ENCODE assay signal across 8 mouse cellular contexts in genomic region chr11:88555902-88556549, GRCm38 (mm10).
DNase-seq lines count a peak whose midpoint lies in the region; ATAC-seq and TF ChIP-seq lines count a peak whose summit lies in the region.

No protein-coding gene starts in this region.

- DNase-seq in layer of hippocampus, adult 2 months (ENCODE audit: low spot score in 2 of 2), result no peak
- no peak for DNase-seq in layer of hippocampus, adult 11-12 months (ENCODE audit: low spot score)
- DNase-seq in induced T-regulatory cell, adult 2 months (ENCODE audit: low read depth), result peak; percentile 53
- DNase-seq in frontal cortex, postnatal 25 days (ENCODE audit: low spot score in 2 of 2), result no peak
- DNase-seq in right cerebral cortex, postnatal 36 days (ENCODE audit: low spot score in 2 of 2), result no peak

- H3K36me3 ChIP-seq in forebrain, embryonic 13.5 days (ENCODE audit: poor library complexity, severe bottlenecking), result no peaks in the 10 kb centered on the region
- H3K36me3 ChIP-seq in liver, embryonic 15.5 days (replicated peaks), result no peaks in the 10 kb centered on the region
- H3K36me3 ChIP-seq in small intestine, adult 2 months (ENCODE audit: control insufficient read depth, insufficient read depth, low read length), result no peaks in the 10 kb centered on the region

- H3K9ac ChIP-seq in forebrain, embryonic 13.5 days, result no peak overlapping the region
- H3K9ac ChIP-seq in liver, embryonic 15.5 days, result no peak overlapping the region

- no peak for TF ChIP-seq CTCF in layer of hippocampus, adult 2 months (conservative IDR thresholded peaks at IDR 0.05)
- TF ChIP-seq CTCF in small intestine, adult 2 months (IDR thresholded peaks at IDR 0.05; ENCODE audit: extremely low read depth, insufficient read length, insufficient replicate concordance, low read depth, low read length), result no peak

- H3K4me1 ChIP-seq in forebrain, embryonic 13.5 days, result peaks cover 93% of the 10 kb centered on the region
- peaks cover 70% of the 10 kb centered on the region for H3K4me1 ChIP-seq in liver, embryonic 15.5 days (replicated peaks)
- peaks cover 33% of the 10 kb centered on the region for H3K4me1 ChIP-seq in small intestine, adult 2 months (ENCODE audit: control insufficient read depth, insufficient read depth, insufficient read length, low read length)

- H3K4me3 ChIP-seq in layer of hippocampus, adult 2 months, result no peak overlapping the region
- H3K4me3 ChIP-seq in forebrain, embryonic 13.5 days, result no peak overlapping the region
- H3K4me3 ChIP-seq in liver, embryonic 15.5 days (replicated peaks), result no peak overlapping the region
- no peak overlapping the region for H3K4me3 ChIP-seq in small intestine, adult 2 months (ENCODE audit: low read depth, low read length)

- ATAC-seq in forebrain, embryonic 13.5 days, result no peak
- ATAC-seq in liver, embryonic 15.5 days (ENCODE audit: insufficient read depth), result no peak

- no peaks in the 10 kb centered on the region for H3K9me3 ChIP-seq in forebrain, embryonic 13.5 days (replicated peaks)
- H3K9me3 ChIP-seq in liver, embryonic 15.5 days (replicated peaks), result no peaks in the 10 kb centered on the region

- WGBS in forebrain, embryonic 13.5 days, result 58% methylated on average over 6 of the region's 6 CpGs
- 47% methylated on average over 6 of the region's 6 CpGs for WGBS in liver, embryonic 15.5 days (ENCODE audit: insufficient replicate concordance)
- WGBS in small intestine, adult 2 months, result 16% methylated on average over 6 of the region's 6 CpGs

- H3K4me2 ChIP-seq in forebrain, embryonic 13.5 days, result no peak overlapping the region
- H3K4me2 ChIP-seq in liver, embryonic 15.5 days, result no peak overlapping the region

- TF ChIP-seq POLR2A in small intestine, adult 2 months (IDR thresholded peaks at IDR 0.05; ENCODE audit: low read depth, low read length), result no peak

- H3K27me3 ChIP-seq in forebrain, embryonic 13.5 days, result no peaks in the 10 kb centered on the region
- no peaks in the 10 kb centered on the region for H3K27me3 ChIP-seq in liver, embryonic 15.5 days
- H3K27me3 ChIP-seq in small intestine, adult 2 months (ENCODE audit: control insufficient read depth, insufficient read depth, low read length), result no peaks in the 10 kb centered on the region

- peak overlapping the region; percentile 56 for H3K27ac ChIP-seq in layer of hippocampus, adult 2 months
- 0 out of 2 replicates have a peak overlapping the region, but pooled peaks have one; percentile 11 for H3K27ac ChIP-seq in forebrain, embryonic 13.5 days
- H3K27ac ChIP-seq in liver, embryonic 15.5 days (replicated peaks), result peak overlapping the region; percentile 51
- H3K27ac ChIP-seq in small intestine, adult 2 months (ENCODE audit: insufficient read depth, low read depth, low read length), result peak overlapping the region; percentile 78

Comparison
In these comparisons a context has a peak if more than half of its experiments do, and no peak if none do; other contexts are left out.
1. H3K27ac ChIP-seq: peak in every context shown above with its lines; median percentile 78 in small intestine, adult 2 months; 56 in layer of hippocampus, adult 2 months; 51 in liver, embryonic 15.5 days; 11 in forebrain, embryonic 13.5 days.